Mouse (Mus musculus): ENCODE results near the gene Cat.
A peak's percentile ranks its signal among the peaks of the same experiment; 100 is the strongest.

Gene Cat

GRCm38 (mm10) chr2:103483986-103484520, 907 bp downstream of the Cat start:
- H3K36me3 ChIP-seq (ENCODE audit: control insufficient read depth, insufficient read depth, low read length, poor library complexity, severe bottlenecking): no peaks in the 10 kb centered on the region
- DNase-seq (ENCODE audit: low read depth, low spot score): no peak

GRCm38 (mm10) chr2:103483289-103483985, 1.5 kb downstream of the Cat start:
- no peaks in the 10 kb centered on the region for H3K36me3 ChIP-seq (ENCODE audit: control insufficient read depth, insufficient read depth, low read length, poor library complexity, severe bottlenecking)
- no peaks in the 10 kb centered on the region for H3K27me3 ChIP-seq (ENCODE audit: control insufficient read depth, insufficient read depth, low read length, poor library complexity, severe bottlenecking)
- DNase-seq (ENCODE audit: low read depth, low spot score): peak; percentile 47

More at GRCm38 (mm10) chr2:103483986-103484520, 907 bp downstream of the Cat start:
- H3K27me3 ChIP-seq (ENCODE audit: control insufficient read depth, insufficient read depth, low read length, poor library complexity, severe bottlenecking): no peaks in the 10 kb centered on the region

- H3K36me3 ChIP-seq (ENCODE audit: control insufficient read depth, insufficient read depth, low read length, poor library complexity, severe bottlenecking): no peaks in the 10 kb centered on the region
- no peak for DNase-seq (ENCODE audit: low read depth, low spot score)
- H3K27me3 ChIP-seq (ENCODE audit: control insufficient read depth, insufficient read depth, low read length, poor library complexity, severe bottlenecking): no peaks in the 10 kb centered on the region
These were observed 3.4 kb downstream of the Cat start for GRCm38 (mm10) chr2:103481314-103482231.

- Histone ChIP-seq H3K36me3 (ENCODE audit: control insufficient read depth, insufficient read depth, low read length, poor library complexity, severe bottlenecking) (no peaks in the 10 kb centered on the region), H3K27me3 (ENCODE audit: control insufficient read depth, insufficient read depth, low read length, poor library complexity, severe bottlenecking) (no peaks in the 10 kb centered on the region)
- DNase-seq (ENCODE audit: low read depth, low spot score): no peak
These were observed 4.1 kb downstream of the Cat start for GRCm38 (mm10) chr2:103480871-103481270.

- peaks cover 3% of the 10 kb centered on the region; the same call in 1 of the 2 replicates for H3K36me3 ChIP-seq (ENCODE audit: control insufficient read depth, insufficient read depth, low read length, poor library complexity, severe bottlenecking)
- no peaks in the 10 kb centered on the region for H3K27me3 ChIP-seq (ENCODE audit: control insufficient read depth, insufficient read depth, low read length, poor library complexity, severe bottlenecking)
- no peak for DNase-seq (ENCODE audit: low read depth, low spot score)
These were observed 4.7 kb downstream of the Cat start for GRCm38 (mm10) chr2:103480240-103480639.

GRCm38 (mm10) chr2:103478326-103478725, 6.6 kb downstream of the Cat start:
- Histone ChIP-seq H3K27me3 (ENCODE audit: control insufficient read depth, insufficient read depth, low read length, poor library complexity, severe bottlenecking) (no peaks in the 10 kb centered on the region), H3K36me3 (ENCODE audit: control insufficient read depth, insufficient read depth, low read length, poor library complexity, severe bottlenecking) (peaks cover 4% of the 10 kb centered on the region; the same call in 1 of the 2 replicates)
- no peak for DNase-seq (ENCODE audit: low read depth, low spot score)

- no peaks in the 10 kb centered on the region for H3K27me3 ChIP-seq (ENCODE audit: control insufficient read depth, insufficient read depth, low read length, poor library complexity, severe bottlenecking)
- no peak for DNase-seq (ENCODE audit: low read depth, low spot score)
- H3K36me3 ChIP-seq (ENCODE audit: control insufficient read depth, insufficient read depth, low read length, poor library complexity, severe bottlenecking): peaks cover 7% of the 10 kb centered on the region; the same call in 1 of the 2 replicates
These were observed 7.5 kb downstream of the Cat start for GRCm38 (mm10) chr2:103477456-103477855.

- DNase-seq (ENCODE audit: low read depth, low spot score): no peak
- no peaks in the 10 kb centered on the region for H3K27me3 ChIP-seq (ENCODE audit: control insufficient read depth, insufficient read depth, low read length, poor library complexity, severe bottlenecking)
- peaks cover 7% of the 10 kb centered on the region; the same call in 1 of the 2 replicates for H3K36me3 ChIP-seq (ENCODE audit: control insufficient read depth, insufficient read depth, low read length, poor library complexity, severe bottlenecking)
These were observed 8.3 kb downstream of the Cat start for GRCm38 (mm10) chr2:103476657-103477056.

- Histone ChIP-seq H3K36me3 (ENCODE audit: control insufficient read depth, insufficient read depth, low read length, poor library complexity, severe bottlenecking) (peaks cover 9% of the 10 kb centered on the region; the same call in 1 of the 2 replicates), H3K27me3 (ENCODE audit: control insufficient read depth, insufficient read depth, low read length, poor library complexity, severe bottlenecking) (no peaks in the 10 kb centered on the region)
- no peak for DNase-seq (ENCODE audit: low read depth, low spot score)
These were observed 8.8 kb downstream of the Cat start for GRCm38 (mm10) chr2:103476180-103476579.

GRCm38 (mm10) chr2:103473362-103473761, 11.6 kb downstream of the Cat start:
- no peak for DNase-seq (ENCODE audit: low read depth, low spot score)
- H3K36me3 ChIP-seq (ENCODE audit: control insufficient read depth, insufficient read depth, low read length, poor library complexity, severe bottlenecking): peaks cover 17% of the 10 kb centered on the region; the same call in 1 of the 2 replicates
- no peaks in the 10 kb centered on the region for H3K27me3 ChIP-seq (ENCODE audit: control insufficient read depth, insufficient read depth, low read length, poor library complexity, severe bottlenecking)

- H3K27me3 ChIP-seq (ENCODE audit: control insufficient read depth, insufficient read depth, low read length, poor library complexity, severe bottlenecking): no peaks in the 10 kb centered on the region
- no peak for DNase-seq (ENCODE audit: low read depth, low spot score)
- H3K36me3 ChIP-seq (ENCODE audit: control insufficient read depth, insufficient read depth, low read length, poor library complexity, severe bottlenecking): peaks cover 17% of the 10 kb centered on the region
These were observed 17.9 kb downstream of the Cat start for GRCm38 (mm10) chr2:103466984-103467588.

- Histone ChIP-seq H3K36me3 (ENCODE audit: control insufficient read depth, insufficient read depth, low read length, poor library complexity, severe bottlenecking) (peaks cover 19% of the 10 kb centered on the region), H3K27me3 (ENCODE audit: control insufficient read depth, insufficient read depth, low read length, poor library complexity, severe bottlenecking) (no peaks in the 10 kb centered on the region)
- no peak for DNase-seq (ENCODE audit: low read depth, low spot score)
These were observed 18.7 kb downstream of the Cat start for GRCm38 (mm10) chr2:103466272-103466671.

- H3K27me3 ChIP-seq (ENCODE audit: control insufficient read depth, insufficient read depth, low read length, poor library complexity, severe bottlenecking): no peaks in the 10 kb centered on the region
- no peak for DNase-seq (ENCODE audit: low read depth, low spot score)
- H3K36me3 ChIP-seq (ENCODE audit: control insufficient read depth, insufficient read depth, low read length, poor library complexity, severe bottlenecking): peaks cover 21% of the 10 kb centered on the region
These were observed 19.5 kb downstream of the Cat start for GRCm38 (mm10) chr2:103465429-103465828.

- Histone ChIP-seq H3K36me3 (ENCODE audit: control insufficient read depth, insufficient read depth, low read length, poor library complexity, severe bottlenecking) (peaks cover 23% of the 10 kb centered on the region), H3K27me3 (ENCODE audit: control insufficient read depth, insufficient read depth, low read length, poor library complexity, severe bottlenecking) (no peaks in the 10 kb centered on the region)
- no peak for DNase-seq (ENCODE audit: low read depth, low spot score)
These were observed 20.4 kb downstream of the Cat start for GRCm38 (mm10) chr2:103464524-103464923.
